Mouse (Mus musculus): ENCODE data around the gene 9130213A22Rik. TPM values are rescaled to one million over a fixed set of nuclear protein-coding genes. Genes with fewer than 3 reads are reported as not detected.

Gene 9130213A22Rik
- 0.34 and 1.3 TPM in 2 replicates for polyA plus RNA-seq (2012; ENCODE audit: low replicate concordance)

DNA sequence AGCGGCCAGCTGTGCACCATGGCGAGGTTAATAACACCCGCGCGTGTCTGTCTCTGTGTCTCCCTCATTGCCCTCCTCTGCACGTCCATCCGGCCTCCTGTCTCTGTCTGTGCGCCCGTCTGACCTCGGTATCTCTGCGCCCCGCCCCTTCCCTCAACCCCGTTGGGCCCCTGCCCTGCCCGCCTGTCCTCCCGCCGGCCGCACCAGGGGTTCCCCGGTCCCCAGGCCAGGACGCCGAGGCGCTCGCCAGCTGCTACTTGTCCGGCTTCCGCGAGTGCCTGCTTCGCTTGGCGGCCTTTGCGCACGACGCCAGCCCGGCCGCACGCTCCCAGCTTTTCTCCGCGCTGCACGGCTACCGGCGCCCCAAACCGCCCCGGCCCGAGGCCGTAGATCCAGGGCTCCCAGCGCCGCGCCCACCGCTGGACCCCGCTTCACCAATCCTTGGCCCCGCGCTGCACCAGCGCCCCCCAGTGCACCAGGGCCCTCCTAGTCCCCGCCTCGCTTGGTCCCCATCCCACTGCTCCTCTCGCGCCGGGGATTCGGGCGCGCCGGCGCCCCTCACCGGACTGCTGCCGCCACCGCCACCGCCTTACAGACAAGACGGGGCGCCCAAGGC, at the start of gene 9130213A22Rik:
9130213A22Rik (minus strand) TSS at position 254 of the 616 bp plus-strand sequence.

DNA sequence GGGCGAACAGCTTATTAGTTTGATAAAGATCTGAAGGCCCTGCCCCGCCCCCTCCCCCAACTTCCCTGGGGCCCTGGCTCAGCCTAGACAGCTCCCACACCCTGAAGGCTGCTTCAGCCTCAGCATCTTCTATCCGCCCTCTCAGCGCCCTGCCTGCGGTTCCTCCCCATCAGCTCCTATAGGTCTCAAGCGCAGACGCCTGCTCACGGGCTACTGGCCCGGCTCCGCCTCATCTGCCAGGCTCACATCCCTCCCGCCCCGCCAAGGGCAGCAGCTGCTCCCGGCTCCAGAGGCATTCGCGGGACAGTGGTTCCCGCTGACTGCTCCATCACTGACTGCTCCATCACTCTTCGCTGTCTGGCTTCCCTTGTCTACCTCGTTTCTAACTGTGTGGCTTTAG, 34.4 kb upstream of the 9130213A22Rik start, which contains the start of gene Alox12b:
Alox12b (plus strand) TSS at position 190 of the 400 bp plus-strand sequence.

DNA sequence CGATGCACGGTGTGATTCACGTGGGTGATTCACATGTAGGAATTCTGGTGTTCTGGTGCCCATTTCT, 3.3 kb upstream of the 9130213A22Rik start, which contains the start of gene Aloxe3:
Aloxe3 (plus strand) TSS at position 45 of the 67 bp plus-strand sequence.

DNA sequence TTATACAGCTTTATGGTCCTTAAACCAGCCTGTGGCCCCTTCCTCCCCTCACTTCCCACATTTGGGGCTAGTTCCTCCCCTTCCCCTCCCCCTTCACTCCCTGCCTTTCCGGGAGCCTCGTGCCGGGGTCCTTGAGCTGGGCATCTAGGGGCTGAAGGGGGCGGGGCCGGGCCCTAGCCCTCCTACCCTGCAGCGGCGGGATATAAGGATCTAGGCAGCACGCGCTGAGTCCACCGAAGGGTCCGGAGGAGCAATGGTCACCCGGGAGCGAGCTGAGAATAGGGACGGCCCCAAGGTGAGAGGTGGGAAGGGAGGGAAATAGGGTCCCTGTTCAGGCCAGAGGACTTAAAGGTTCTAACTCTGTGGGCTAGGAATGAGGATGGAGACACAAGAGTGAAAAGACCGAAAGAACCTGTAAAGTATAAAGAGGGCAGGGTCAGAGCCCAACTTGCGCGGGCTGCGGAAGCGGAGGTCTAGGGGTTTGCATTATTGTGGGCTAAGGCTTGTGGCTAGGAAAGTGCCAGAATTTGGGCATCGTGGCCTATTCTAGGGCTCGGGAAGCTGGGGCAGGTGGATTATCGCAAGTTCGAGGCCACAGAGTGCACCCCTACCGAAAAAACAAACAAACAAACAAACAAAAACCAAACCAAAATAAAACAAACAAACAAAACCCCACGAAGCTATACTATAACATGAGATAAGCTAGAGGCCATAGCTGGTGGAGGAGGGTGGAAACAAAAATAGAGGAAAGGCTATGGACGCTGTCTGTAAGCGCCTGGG, 2.0 kb downstream of the 9130213A22Rik start, which contains the start of gene Hes7:
Hes7 (plus strand) TSS at position 184 of the 780 bp plus-strand sequence.

DNA sequence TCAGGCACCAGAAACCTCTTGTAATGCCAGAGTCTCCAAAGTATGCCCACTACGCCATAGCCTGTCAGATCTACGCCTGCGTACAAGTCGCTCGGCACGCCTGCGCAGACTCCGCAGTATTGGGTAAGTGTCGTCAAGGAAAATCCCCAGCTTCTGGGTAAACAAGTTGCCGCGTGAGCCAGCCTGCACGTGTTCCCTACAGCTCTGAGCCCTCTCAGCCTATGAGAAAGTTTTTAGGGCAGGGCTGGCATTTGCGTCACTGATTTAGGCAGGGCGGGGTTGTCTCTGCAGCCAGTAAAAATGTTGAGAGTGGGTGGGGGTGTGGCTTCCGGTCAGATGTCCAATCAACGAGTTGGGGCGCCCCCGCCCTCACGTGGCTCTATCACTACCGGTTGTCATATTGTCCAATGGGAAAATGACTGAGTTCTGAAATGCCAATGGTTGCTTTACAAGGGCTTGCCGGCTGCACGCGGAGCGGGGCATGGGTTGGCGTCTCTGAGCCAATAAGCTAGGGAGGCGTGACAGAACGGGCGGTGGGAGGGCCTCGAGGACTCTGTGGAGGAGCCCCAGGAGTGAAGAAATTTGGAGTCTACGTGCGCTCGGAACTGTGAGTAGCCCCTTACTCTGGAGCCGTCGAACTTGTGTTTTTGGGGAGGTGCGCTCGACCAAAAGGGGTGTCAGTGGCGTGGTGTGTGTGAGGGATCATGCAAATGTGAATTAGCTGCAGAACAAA, 27.5 kb downstream of the 9130213A22Rik start, which contains the start of gene Per1:
Per1 (plus strand) TSS at position 521 of the 733 bp plus-strand sequence.

DNA sequence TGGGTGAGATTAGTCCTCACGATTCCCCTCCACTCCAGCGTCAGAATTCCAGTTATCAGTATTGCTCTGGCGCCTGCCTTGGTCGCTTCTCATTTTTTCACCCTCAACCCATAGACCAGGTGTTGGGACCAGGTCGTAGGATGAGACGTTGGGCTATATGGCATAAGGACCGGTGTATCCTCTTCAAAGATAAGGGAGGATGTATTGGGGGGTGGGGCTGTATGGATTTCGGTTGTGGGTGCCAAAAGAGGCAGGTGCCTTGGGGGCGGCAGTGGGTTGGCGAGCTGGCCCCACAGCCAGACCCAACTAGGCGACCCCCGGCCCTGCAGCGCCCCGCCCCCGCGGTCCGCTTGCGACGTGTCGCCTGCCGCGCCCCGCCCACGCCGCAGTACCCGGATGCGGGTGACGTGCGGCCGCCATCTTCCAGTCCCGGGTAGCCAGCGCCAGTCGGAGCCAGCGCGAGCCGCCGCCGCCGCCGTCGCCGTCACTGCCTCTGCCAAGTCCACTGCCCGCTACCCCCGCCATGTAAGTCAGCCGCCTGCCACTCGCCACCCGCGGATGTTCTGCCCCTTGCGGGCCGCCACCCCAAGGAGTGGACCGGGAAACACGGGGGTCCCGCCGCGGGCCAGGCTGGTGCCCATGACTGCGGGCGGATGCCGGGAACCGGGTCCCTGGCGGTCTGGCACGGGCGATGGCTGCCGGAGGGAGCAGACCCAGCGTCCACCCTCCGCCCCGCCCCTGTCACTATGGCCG, 34.1 kb downstream of the 9130213A22Rik start, which contains the start of gene Vamp2:
Vamp2 (plus strand) TSS at position 388 of the 753 bp plus-strand sequence.

DNA sequence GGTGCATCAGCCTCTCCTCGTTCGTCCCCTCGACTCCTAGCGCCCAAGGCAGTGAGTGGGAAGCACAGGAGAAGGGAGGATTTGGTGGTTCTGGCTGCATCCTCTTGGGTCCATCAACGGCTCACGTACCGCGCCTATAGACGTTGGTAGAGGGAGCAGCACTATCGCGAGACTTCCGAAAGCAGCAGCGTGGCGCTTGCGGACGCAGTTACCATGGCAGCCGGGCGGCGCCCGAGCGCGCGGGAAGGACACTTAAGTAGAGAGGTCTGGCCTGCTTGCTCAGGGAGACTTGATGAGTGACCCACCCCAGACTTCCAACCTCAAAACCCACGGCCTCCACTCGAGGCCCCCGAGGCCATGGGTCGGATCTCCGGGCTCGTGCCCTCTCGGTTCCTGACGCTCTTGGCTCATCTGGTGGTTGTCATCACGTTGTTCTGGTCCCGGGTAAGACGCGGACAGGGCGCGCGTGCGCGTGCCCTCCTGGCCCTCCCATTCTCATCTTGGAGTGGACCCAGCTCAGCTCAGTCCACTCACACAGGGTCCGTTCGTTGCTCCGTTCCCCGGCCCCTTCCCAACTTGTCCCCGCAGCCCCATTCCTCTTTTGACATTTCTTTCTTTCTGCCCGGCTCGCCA, 51.7 kb downstream of the 9130213A22Rik start, which contains the start of gene Tmem107:
Tmem107 (plus strand) TSS at position 217 of the 633 bp plus-strand sequence.

Other genes with a start within 250 kb of the 9130213A22Rik start
- not detected in 2 replicates for gene Rnf222, start 234.0 kb downstream of the 9130213A22Rik start, polyA plus RNA-seq (2012; ENCODE audit: low replicate concordance)
- gene Rpl26, start 221.0 kb downstream of the 9130213A22Rik start, polyA plus RNA-seq (2012; ENCODE audit: low replicate concordance), result 7.7 and 20.4 TPM in 2 replicates
- gene Odf4, start 195.5 kb downstream of the 9130213A22Rik start, polyA plus RNA-seq (2012; ENCODE audit: low replicate concordance), result not detected in 2 replicates
- gene Arhgef15, start 165.1 kb downstream of the 9130213A22Rik start, polyA plus RNA-seq (2012; ENCODE audit: low replicate concordance), result 0.17 and 1.4 TPM in 2 replicates
- gene Slc25a35, start 154.5 kb downstream of the 9130213A22Rik start, polyA plus RNA-seq (2012; ENCODE audit: low replicate concordance), result 3.6 and 3.7 TPM in 2 replicates
- 1.9 and 4.5 TPM in 2 replicates for gene Rangrf, start 147.4 kb downstream of the 9130213A22Rik start, polyA plus RNA-seq (2012; ENCODE audit: low replicate concordance)
- gene Pfas, start 114.1 kb downstream of the 9130213A22Rik start, polyA plus RNA-seq (2012; ENCODE audit: low replicate concordance), result 6.7 and 16.4 TPM in 2 replicates
- gene Ctc1, start 106.7 kb downstream of the 9130213A22Rik start, polyA plus RNA-seq (2012; ENCODE audit: low replicate concordance), result 18.6 and 58.1 TPM in 2 replicates
- 25.7 and 39.4 TPM in 2 replicates for gene Aurkb, start 76.9 kb downstream of the 9130213A22Rik start, polyA plus RNA-seq (2012; ENCODE audit: low replicate concordance)
- 35.0 and 102 TPM in 2 replicates for gene Borcs6, start 62.9 kb downstream of the 9130213A22Rik start, polyA plus RNA-seq (2012; ENCODE audit: low replicate concordance)
- gene Tmem107, start 51.8 kb downstream of the 9130213A22Rik start, polyA plus RNA-seq (2012; ENCODE audit: low replicate concordance), result 6.0 and 14.2 TPM in 2 replicates
- 133 and 285 TPM in 2 replicates for gene Vamp2, start 34.1 kb downstream of the 9130213A22Rik start, polyA plus RNA-seq (2012; ENCODE audit: low replicate concordance)
- gene Per1, start 27.4 kb downstream of the 9130213A22Rik start, polyA plus RNA-seq (2012; ENCODE audit: low replicate concordance), result 32.9 and 51.0 TPM in 2 replicates
- gene Hes7, start 2.2 kb downstream of the 9130213A22Rik start, polyA plus RNA-seq (2012; ENCODE audit: low replicate concordance), result 0.33 and 2.2 TPM in 2 replicates
- 0.05 and 0.07 TPM in 2 replicates for gene Aloxe3, start 3.3 kb upstream of the 9130213A22Rik start, polyA plus RNA-seq (2012; ENCODE audit: low replicate concordance)
- not detected in 2 replicates for gene Alox12b, start 34.4 kb upstream of the 9130213A22Rik start, polyA plus RNA-seq (2012; ENCODE audit: low replicate concordance)
- gene Alox8, start 75.3 kb upstream of the 9130213A22Rik start, polyA plus RNA-seq (2012; ENCODE audit: low replicate concordance), result 0.18 and 0.36 TPM in 2 replicates
- 0.03 TPM in 2 replicates for gene Gucy2e, start 114.4 kb upstream of the 9130213A22Rik start, polyA plus RNA-seq (2012; ENCODE audit: low replicate concordance)
- 16.1 and 37.7 TPM in 2 replicates for gene Cntrob, start 201.2 kb upstream of the 9130213A22Rik start, polyA plus RNA-seq (2012; ENCODE audit: low replicate concordance)
- gene Trappc1, start 201.4 kb upstream of the 9130213A22Rik start, polyA plus RNA-seq (2012; ENCODE audit: low replicate concordance), result 7.2 and 10.5 TPM in 2 replicates
- 0.74 and 1.8 TPM in 2 replicates for gene Kcnab3, start 203.7 kb upstream of the 9130213A22Rik start, polyA plus RNA-seq (2012; ENCODE audit: low replicate concordance)
- 1.8 and 6.5 TPM in 2 replicates for gene Rnf227, start 217.9 kb upstream of the 9130213A22Rik start, polyA plus RNA-seq (2012; ENCODE audit: low replicate concordance)
- 412 and 967 TPM in 2 replicates for gene Chd3, start 246.8 kb upstream of the 9130213A22Rik start, polyA plus RNA-seq (2012; ENCODE audit: low replicate concordance)